Mouse (Mus musculus) neutrophil, adult 5-6 weeks (primary cell): ENCODE measurements around the gene Hoxd10. TPM values are rescaled to one million over a fixed set of nuclear protein-coding genes. Genes with fewer than 3 reads are reported as not detected.

Source experiments
- ATAC-seq: fragments of 151-379, 151-347 bp; 2 replicates; pipeline ENCODE4 v1.8.0; 2017; ENCODE audit warnings: mild to moderate bottlenecking, moderate TSS enrichment; ENCODE audit not compliant: insufficient number of reproducible peaks, poor library complexity, low FRiP score, severe bottlenecking; ENCODE audit errors: extremely low read depth
- total RNA-seq: library from RNA; stranded (forward); fragments of 200-1000 nt; gene quantifications from 2 replicates; pipeline ENCODE4 v1.2.3, GENCODE M21; 2017

Hoxd10 gene
- not detected in 2 replicates for total RNA-seq

DNA sequence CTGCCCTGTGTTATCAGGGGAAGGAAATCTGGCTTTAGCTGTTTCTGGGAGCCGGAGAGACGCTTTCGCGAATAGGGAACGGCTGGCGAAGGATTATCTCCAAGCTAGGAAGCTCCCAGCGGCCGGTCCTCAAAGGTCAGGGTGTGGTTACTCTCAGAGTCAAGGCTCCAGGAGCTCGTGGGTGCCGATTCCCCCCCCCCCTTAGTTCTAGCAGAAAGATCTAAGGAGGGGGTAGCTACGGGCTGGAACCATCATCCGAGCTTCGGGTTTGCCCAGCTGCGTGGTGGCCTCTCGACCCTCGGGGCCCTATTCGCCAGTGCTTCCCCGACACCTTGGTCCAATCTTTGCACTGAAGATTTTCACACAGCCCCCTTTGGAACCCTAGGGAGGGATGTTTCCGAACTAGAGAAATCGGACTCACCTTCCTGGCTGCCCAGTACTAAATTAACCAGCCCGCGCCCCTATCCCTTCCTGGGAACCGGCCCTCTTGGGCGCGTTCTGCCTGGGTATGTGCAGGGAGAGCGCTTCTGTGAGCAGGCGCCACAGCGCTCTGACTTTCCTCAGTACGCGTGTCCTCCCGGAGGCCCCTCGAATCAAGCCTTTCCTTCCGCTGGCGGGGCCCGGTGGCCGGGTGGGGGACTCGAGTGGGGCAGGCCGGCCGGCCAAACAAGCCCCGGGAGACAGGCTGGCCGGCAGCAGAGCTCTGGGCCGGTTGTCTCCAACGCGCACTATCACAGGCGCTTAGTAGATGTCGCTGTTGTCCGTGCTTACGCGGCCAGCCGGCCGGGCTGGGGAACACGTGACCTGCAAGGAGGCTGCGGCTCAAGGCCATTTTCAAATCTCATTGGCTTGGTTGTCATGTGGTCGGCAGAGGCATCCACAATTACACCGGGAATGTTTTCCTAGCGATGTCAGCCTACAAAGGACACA lies at the start of gene Hoxd10:
Gene Hoxd10 (plus strand): TSS at position 903 of the 930 bp plus-strand sequence.
- no peak for ATAC-seq

- ATAC-seq: no peak
These were observed 49.3 kb upstream of the Hoxd10 start for GRCm38 (mm10) chr2:74642431-74642830.

DNA sequence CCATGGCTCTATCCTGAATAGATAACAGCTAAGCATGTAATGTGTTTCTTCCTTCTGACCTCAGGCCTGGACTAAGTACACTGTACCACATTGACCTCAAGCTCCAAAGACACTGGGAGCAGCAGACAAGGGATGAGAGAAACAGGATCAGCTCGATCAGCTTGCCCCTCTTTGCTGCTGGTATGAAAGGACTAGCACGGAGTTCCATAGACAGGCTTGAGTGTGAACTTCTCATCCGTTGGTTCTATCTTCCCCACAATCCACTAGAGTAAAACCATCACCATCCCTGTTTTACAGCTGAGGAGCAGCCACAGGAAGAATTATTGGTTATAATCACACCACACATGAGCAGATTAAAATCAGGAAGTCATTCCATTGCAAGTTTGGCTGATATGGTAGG lies 46.1 kb upstream of the Hoxd10 start:
- no peak for ATAC-seq

GRCm38 (mm10) chr2:74647082-74647864 lies 44.5 kb upstream of the Hoxd10 start:
- no peak for ATAC-seq

- no peak for ATAC-seq
These were observed 38.8 kb upstream of the Hoxd10 start for GRCm38 (mm10) chr2:74652996-74653340.

DNA sequence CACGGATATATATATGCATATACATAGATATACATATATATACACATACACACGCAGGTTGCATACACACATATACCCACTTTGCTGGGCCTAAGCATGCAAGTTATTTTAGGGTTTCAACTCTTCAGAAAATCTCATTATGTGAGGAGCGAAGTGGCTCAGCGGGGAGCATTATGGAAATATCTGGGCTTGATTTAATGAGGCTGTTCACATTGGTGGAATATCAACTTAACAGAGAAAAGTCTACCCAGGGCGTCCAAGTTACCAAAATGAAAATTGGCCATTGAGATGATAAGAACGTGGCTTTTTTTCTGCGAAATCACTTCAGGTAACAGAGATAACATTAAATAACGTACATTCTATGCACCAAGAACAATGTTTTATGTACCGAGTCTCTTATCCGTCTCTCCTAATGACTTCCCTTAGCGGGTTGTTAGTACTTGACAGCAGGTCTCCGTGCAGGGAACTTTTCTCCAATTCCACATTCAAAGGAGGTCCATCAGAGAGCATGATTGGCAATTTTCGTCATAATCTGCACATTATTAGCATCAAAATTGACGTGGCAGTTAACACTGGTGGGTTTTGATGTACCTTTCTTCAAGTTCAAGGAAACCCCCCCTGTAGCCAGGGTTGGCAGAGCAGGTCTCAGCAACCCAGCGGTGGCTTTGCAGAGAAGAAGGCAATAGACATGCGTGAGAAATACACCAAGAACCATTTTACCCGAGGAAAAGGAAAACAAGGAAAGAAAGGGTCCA lies 37.8 kb upstream of the Hoxd10 start:
- ATAC-seq: no peak

DNA sequence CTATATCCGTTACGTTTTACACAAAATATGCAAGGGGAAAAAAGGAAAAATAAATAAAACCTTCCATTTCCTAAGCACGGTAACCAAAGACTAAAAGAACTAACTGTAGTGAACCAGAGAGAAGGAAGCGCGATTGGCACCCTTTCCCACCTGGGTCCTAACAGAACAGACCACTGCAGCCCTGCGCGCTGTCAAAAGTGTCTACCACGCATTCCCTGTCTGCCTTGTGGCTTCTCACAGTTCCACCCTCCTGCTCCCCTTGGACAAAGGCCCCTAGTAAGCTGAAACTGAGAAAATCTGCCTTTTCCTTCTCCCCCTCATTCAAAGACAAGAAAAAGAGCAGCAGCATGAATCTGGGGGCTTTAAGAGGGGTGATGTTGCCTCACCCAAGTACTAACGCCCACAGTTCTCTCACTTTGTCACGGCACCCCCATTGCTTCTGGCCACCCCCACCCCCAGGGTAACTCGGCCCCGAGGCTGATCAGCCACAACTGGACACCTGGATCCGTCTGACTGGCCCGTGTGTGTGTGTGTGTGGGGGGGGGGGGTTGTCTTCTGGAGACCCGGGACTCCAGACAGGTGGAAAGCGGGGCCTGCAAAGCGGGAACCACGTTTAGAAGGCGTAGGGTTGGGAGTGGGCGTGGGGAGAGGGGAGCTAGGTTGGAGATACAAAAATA lies 36.8 kb upstream of the Hoxd10 start:
- no peak for ATAC-seq

- ATAC-seq: no peak
These were observed 36.3 kb upstream of the Hoxd10 start for GRCm38 (mm10) chr2:74655420-74655781.

GRCm38 (mm10) chr2:74655821-74656631 lies 35.7 kb upstream of the Hoxd10 start:
- ATAC-seq: peak; percentile 40; the same call in 1 of the 2 replicates

DNA sequence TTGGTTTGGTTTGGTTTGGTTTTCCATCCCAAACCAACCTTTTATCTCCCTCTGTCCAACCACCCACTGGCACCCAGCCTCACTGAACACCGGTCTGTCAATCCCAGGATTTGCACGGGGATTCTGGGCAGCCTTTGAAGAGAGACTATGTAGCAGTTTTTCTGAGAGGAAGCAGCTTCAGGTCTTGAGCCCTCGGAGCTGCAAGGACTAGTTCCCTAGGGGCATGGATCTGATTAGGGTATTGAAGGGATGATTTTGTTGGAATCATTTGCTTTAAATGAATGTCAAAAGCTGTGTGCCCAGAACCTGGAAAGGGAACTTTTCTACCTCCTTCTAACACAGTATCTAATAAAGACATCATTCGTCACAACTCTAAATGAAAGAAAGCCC lies 35.1 kb upstream of the Hoxd10 start:
- ATAC-seq: no peak

DNA sequence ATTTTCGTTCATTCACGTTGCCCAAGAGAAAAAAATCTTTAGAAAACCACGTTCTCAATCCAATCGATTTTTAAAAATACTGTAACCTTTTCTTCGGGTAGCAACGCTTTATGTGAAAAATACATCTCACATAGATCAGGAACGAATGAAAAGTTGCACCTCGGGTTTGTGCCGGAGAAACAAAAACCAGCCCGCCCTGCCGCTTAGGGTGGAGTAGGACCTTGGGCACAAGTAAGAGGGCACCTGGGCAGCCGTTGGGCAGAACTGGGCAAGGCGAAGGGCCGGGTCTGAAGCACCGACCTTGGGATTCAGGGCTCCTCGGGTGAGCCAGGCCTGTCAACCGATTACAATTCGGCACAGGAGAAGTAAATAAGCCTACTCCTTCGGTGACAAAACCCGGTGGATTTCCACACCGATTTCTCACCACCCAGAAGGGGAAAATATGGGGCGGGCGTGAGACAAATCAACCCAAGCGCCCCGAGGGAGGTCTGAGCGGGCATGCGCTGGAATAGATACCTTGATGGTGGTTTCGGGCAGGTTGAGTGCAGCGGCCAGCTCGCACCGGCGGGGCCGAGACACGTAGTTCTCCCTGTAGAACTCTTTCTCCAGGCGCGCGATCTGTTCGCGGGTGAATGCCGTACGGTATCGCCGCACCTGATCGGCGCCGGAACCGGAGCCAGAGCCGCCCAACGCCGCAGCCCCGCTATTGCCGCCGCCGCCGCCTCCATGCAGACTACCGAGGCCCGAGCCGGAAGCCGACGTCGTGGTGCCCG lies 34.3 kb upstream of the Hoxd10 start:
- 0 out of 2 replicates have a peak, but pooled peaks have one; percentile 17 for ATAC-seq

GRCm38 (mm10) chr2:74658024-74658666 lies 33.6 kb upstream of the Hoxd10 start:
- ATAC-seq: no peak

DNA sequence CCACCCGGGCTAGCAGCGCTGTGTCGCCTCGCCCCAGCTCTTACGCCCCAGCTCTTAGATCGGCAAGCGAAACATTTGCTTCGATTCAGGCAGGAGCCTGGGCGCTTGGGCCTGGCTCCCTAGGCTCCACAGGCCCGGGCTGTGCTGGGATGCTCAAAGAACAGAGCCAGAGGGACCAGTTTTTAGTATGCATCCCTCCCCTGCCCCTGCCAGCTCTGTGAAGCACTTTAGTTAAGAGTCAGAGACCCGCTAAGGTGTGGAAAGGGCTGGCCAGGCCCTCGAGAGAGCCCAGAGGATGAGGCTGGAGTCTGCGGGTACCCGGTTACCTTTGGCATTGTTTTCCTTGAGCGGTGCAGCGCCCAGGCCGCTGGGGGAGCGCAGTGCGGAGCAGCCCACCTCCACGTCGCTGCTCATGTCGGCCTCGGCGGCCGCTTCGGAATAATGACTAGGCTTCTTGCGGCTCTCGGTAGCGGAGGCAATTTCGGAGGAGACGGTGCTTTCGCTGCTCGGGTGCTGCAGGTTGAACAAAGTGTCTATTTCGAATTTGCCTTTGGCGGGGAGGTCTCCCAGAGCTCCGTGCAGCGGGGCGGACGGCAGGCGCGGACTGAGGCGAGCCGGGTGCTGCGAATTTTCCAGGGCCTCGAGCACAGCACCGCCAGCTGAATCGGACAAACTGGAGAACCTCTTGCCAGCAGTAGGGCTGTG lies 32.9 kb upstream of the Hoxd10 start:
- no peak for ATAC-seq

- ATAC-seq: no peak
These were observed 32.2 kb upstream of the Hoxd10 start, which contains the start of gene Evx2 for GRCm38 (mm10) chr2:74659507-74660005. Gene Evx2, minus strand, starts transcription at chr2:74659557.

- no peak for ATAC-seq
These were observed 31.0 kb upstream of the Hoxd10 start for GRCm38 (mm10) chr2:74660421-74661375.
